Mouse (Mus musculus) embryonic facial prominence, embryonic 12.5 days (tissue): ENCODE measurements around the gene Rgs8. TPM values are rescaled to one million over a fixed set of nuclear protein-coding genes. Genes with fewer than 3 reads are reported as not detected.

Experiments used
- ATAC-seq: fragments of 200-750 bp; cut with Nextera tagmentation; 2 replicates; pipeline ENCODE4 v1.8.0; 2017; ENCODE audit not compliant: insufficient number of reproducible peaks, insufficient read depth, low FRiP score, low TSS enrichment
- H3K27ac ChIP-seq: fragments of 300-500 bp; sonication (generic); 2 replicates; pipeline ENCODE4 v1.5.1; 2016; ENCODE audit warnings: mild to moderate bottlenecking
- H3K27me3 ChIP-seq: fragments of 300-500 bp; sonication (generic); 2 replicates; pipeline ENCODE4 v1.6.1; 2016; ENCODE audit warnings: mild to moderate bottlenecking, moderate library complexity
- H3K36me3 ChIP-seq: fragments of 300-500 bp; sonication (generic); 2 replicates; pipeline ENCODE4 v1.6.1; 2016; ENCODE audit warnings: mild to moderate bottlenecking
- H3K4me1 ChIP-seq: fragments of 300-500 bp; sonication (generic); 2 replicates; pipeline ENCODE4 v1.6.1; 2016
- H3K4me2 ChIP-seq: fragments of 300-500 bp; sonication (generic); replicated peaks from 2 replicates; pipeline ENCODE4 v1.6.1; 2016; ENCODE audit warnings: mild to moderate bottlenecking, moderate library complexity
- H3K4me3 ChIP-seq: fragments of 300-500 bp; sonication (generic); 2 replicates; pipeline ENCODE4 v1.5.1; 2016; ENCODE audit warnings: mild to moderate bottlenecking
- H3K9ac ChIP-seq: fragments of 300-500 bp; sonication (generic); 2 replicates; pipeline ENCODE4 v1.6.1; 2016; ENCODE audit warnings: mild to moderate bottlenecking, moderate library complexity
- H3K9me3 ChIP-seq: fragments of 300-500 bp; sonication (generic); 2 replicates; pipeline ENCODE4 v1.6.1; 2016; ENCODE audit warnings: mild to moderate bottlenecking, moderate library complexity
- WGBS: fragments of 180-500 bp; shearing (Covaris S2); methylation state at CpG from one replicate; pipeline ENCODE4 v1.1.7; 2016; 5-methylcytosine and 5-hydroxymethylcytosine counted together
- polyA plus RNA-seq: library from polyadenylated mRNA; unstranded; fragments of >200 nt; fragmentation: Nextera tagmentation; extraction: Ambion mirVana; gene quantifications from 2 replicates; pipeline ENCODE4 v1.2.1, GENCODE M21; 2016

Rgs8 gene
- polyA plus RNA-seq, 1 experiment from 2014 or later, result 2.9 TPM

- H3K27ac ChIP-seq, result no peak overlapping the region
- H3K36me3 ChIP-seq, result no peaks in the 10 kb centered on the region
- H3K4me3 ChIP-seq, result no peak overlapping the region
- peaks cover 23% of the 10 kb centered on the region for H3K4me1 ChIP-seq
- no peaks in the 10 kb centered on the region for H3K9me3 ChIP-seq
- H3K27me3 ChIP-seq, result peaks cover 32% of the 10 kb centered on the region
- 30% methylated on average over 15 of the region's 15 CpGs for whole genome bisulfite sequencing
- no peak for ATAC-seq
- no peak overlapping the region for H3K9ac ChIP-seq
- no peak overlapping the region for H3K4me2 ChIP-seq
These were observed 8.3 kb downstream of the Rgs8 start for GRCm38 (mm10) chr1:153660982-153661688.

GRCm38 (mm10) chr1:153661689-153662002 is 8.8 kb downstream of the Rgs8 start:
- Histone ChIP-seq H3K27ac (no peak overlapping the region), H3K36me3 (no peaks in the 10 kb centered on the region), H3K27me3 (peaks cover 36% of the 10 kb centered on the region), H3K4me1 (peaks cover 26% of the 10 kb centered on the region), H3K9me3 (no peaks in the 10 kb centered on the region), H3K4me3 (no peak overlapping the region), H3K9ac (no peak overlapping the region), H3K4me2 (no peak overlapping the region)
- ATAC-seq, result no peak
- WGBS, result 46% methylated on average over 4 of the region's 4 CpGs

GRCm38 (mm10) chr1:153662362-153662761 is 9.5 kb downstream of the Rgs8 start:
- 27% methylated on average over 4 of the region's 4 CpGs for WGBS
- Histone ChIP-seq H3K9me3 (no peaks in the 10 kb centered on the region), H3K4me2 (no peak overlapping the region), H3K27ac (no peak overlapping the region), H3K4me3 (no peak overlapping the region), H3K36me3 (no peaks in the 10 kb centered on the region), H3K4me1 (peaks cover 26% of the 10 kb centered on the region), H3K9ac (no peak overlapping the region), H3K27me3 (peaks cover 36% of the 10 kb centered on the region)
- ATAC-seq, result no peak

- peaks cover 23% of the 10 kb centered on the region for H3K4me1 ChIP-seq
- 0 out of 2 replicates have a peak overlapping the region, but pooled peaks have one; percentile 17 for H3K27ac ChIP-seq
- H3K27me3 ChIP-seq, result peaks cover 30% of the 10 kb centered on the region
- WGBS, result 6% methylated on average over 10 of the region's 10 CpGs
- H3K4me2 ChIP-seq, result peak overlapping the region; percentile 19; the same call in 1 of the 2 replicates
- H3K9ac ChIP-seq, result no peak overlapping the region
- peak; percentile 82 for ATAC-seq
- H3K36me3 ChIP-seq, result no peaks in the 10 kb centered on the region
- no peaks in the 10 kb centered on the region for H3K9me3 ChIP-seq
- H3K4me3 ChIP-seq, result no peak overlapping the region
These were observed 12.4 kb downstream of the Rgs8 start for GRCm38 (mm10) chr1:153665066-153665715.

- Histone ChIP-seq H3K4me1 (peaks cover 19% of the 10 kb centered on the region), H3K9me3 (no peaks in the 10 kb centered on the region), H3K4me2 (no peak overlapping the region; the same call in 1 of the 2 replicates), H3K4me3 (no peak overlapping the region), H3K9ac (no peak overlapping the region; the same call in 1 of the 2 replicates), H3K27me3 (peaks cover 28% of the 10 kb centered on the region), H3K36me3 (no peaks in the 10 kb centered on the region), H3K27ac (no peak overlapping the region)
- no peak for ATAC-seq
- WGBS, result 4% methylated on average over 1 of the region's 1 CpGs
These were observed 13.4 kb downstream of the Rgs8 start for GRCm38 (mm10) chr1:153666236-153666635.

- Histone ChIP-seq H3K9me3 (no peaks in the 10 kb centered on the region), H3K27ac (no peak overlapping the region), H3K4me1 (peaks cover 14% of the 10 kb centered on the region), H3K27me3 (peaks cover 21% of the 10 kb centered on the region), H3K4me3 (no peak overlapping the region), H3K4me2 (no peak overlapping the region), H3K9ac (no peak overlapping the region), H3K36me3 (no peaks in the 10 kb centered on the region)
- no peak for ATAC-seq
- 68% methylated on average over 4 of the region's 4 CpGs for WGBS
These were observed 14.5 kb downstream of the Rgs8 start for GRCm38 (mm10) chr1:153667244-153667727.

- no peak overlapping the region for H3K4me2 ChIP-seq
- no peak for ATAC-seq
These were observed 15.0 kb downstream of the Rgs8 start for GRCm38 (mm10) chr1:153667781-153668180.

GRCm38 (mm10) chr1:153669086-153669485 is 16.3 kb downstream of the Rgs8 start:
- no peak overlapping the region for H3K9ac ChIP-seq
- H3K4me3 ChIP-seq, result no peak overlapping the region
- no peaks in the 10 kb centered on the region for H3K36me3 ChIP-seq
- peaks cover 14% of the 10 kb centered on the region for H3K4me1 ChIP-seq
- no peaks in the 10 kb centered on the region for H3K9me3 ChIP-seq
- H3K27me3 ChIP-seq, result peaks cover 21% of the 10 kb centered on the region
- WGBS, result 80% methylated on average over 7 of the region's 7 CpGs
- ATAC-seq, result no peak
- no peak overlapping the region for H3K4me2 ChIP-seq
- no peak overlapping the region for H3K27ac ChIP-seq

More at GRCm38 (mm10) chr1:153667781-153668180, 15.0 kb downstream of the Rgs8 start:
- Histone ChIP-seq H3K4me1 (peaks cover 14% of the 10 kb centered on the region), H3K9ac (no peak overlapping the region), H3K9me3 (no peaks in the 10 kb centered on the region), H3K36me3 (no peaks in the 10 kb centered on the region), H3K27ac (no peak overlapping the region), H3K4me3 (no peak overlapping the region), H3K27me3 (peaks cover 21% of the 10 kb centered on the region)
- WGBS, result 73% methylated on average over 5 of the region's 5 CpGs

- WGBS, result 66% methylated on average over 3 of the region's 3 CpGs
- peaks cover 14% of the 10 kb centered on the region for H3K4me1 ChIP-seq
- no peak overlapping the region for H3K27ac ChIP-seq
- H3K9ac ChIP-seq, result no peak overlapping the region
- H3K9me3 ChIP-seq, result no peaks in the 10 kb centered on the region
- no peak overlapping the region for H3K4me2 ChIP-seq
- no peaks in the 10 kb centered on the region for H3K36me3 ChIP-seq
- no peak overlapping the region for H3K4me3 ChIP-seq
- peaks cover 16% of the 10 kb centered on the region for H3K27me3 ChIP-seq
- ATAC-seq, result no peak
These were observed 16.9 kb downstream of the Rgs8 start for GRCm38 (mm10) chr1:153669728-153670127.

GRCm38 (mm10) chr1:153671352-153671751 is 18.5 kb downstream of the Rgs8 start:
- H3K27me3 ChIP-seq, result peaks cover 5% of the 10 kb centered on the region; the same call in 1 of the 2 replicates
- H3K27ac ChIP-seq, result no peak overlapping the region
- whole genome bisulfite sequencing, result 87% methylated on average over 3 of the region's 3 CpGs
- peaks cover under 1% of the 10 kb centered on the region for H3K4me1 ChIP-seq
- H3K4me2 ChIP-seq, result no peak overlapping the region
- ATAC-seq, result no peak
- H3K9ac ChIP-seq, result no peak overlapping the region
- H3K36me3 ChIP-seq, result no peaks in the 10 kb centered on the region
- H3K9me3 ChIP-seq, result no peaks in the 10 kb centered on the region
- H3K4me3 ChIP-seq, result no peak overlapping the region

GRCm38 (mm10) chr1:153672698-153673097 is 19.9 kb downstream of the Rgs8 start:
- no peak overlapping the region for H3K9ac ChIP-seq
- H3K4me1 ChIP-seq, result no peaks in the 10 kb centered on the region; the same call in 1 of the 2 replicates
- H3K4me3 ChIP-seq, result no peak overlapping the region
- 0 out of 2 replicates have a peak, but pooled peaks cover 3% of the 10 kb centered on the region for H3K27me3 ChIP-seq
- H3K27ac ChIP-seq, result no peak overlapping the region
- WGBS, result 52% methylated on average over 9 of the region's 9 CpGs
- ATAC-seq, result no peak
- H3K36me3 ChIP-seq, result no peaks in the 10 kb centered on the region
- no peak overlapping the region for H3K4me2 ChIP-seq
- H3K9me3 ChIP-seq, result no peaks in the 10 kb centered on the region

- Histone ChIP-seq H3K9me3 (no peaks in the 10 kb centered on the region), H3K4me1 (no peaks in the 10 kb centered on the region; the same call in 1 of the 2 replicates), H3K4me3 (no peak overlapping the region), H3K27me3 (0 out of 2 replicates have a peak, but pooled peaks cover 3% of the 10 kb centered on the region), H3K4me2 (no peak overlapping the region), H3K9ac (no peak overlapping the region), H3K36me3 (no peaks in the 10 kb centered on the region), H3K27ac (no peak overlapping the region)
- no peak for ATAC-seq
- WGBS, result 82% methylated on average over 12 of the region's 12 CpGs
These were observed 21.1 kb downstream of the Rgs8 start for GRCm38 (mm10) chr1:153673900-153674299.
